Mouse (Mus musculus) lung, adult 2 months (tissue): Measurements from ENCODE around the gene Nt5m.

Experiments
- CTCF ChIP-seq: fragments of 200-500 bp; IDR thresholded peaks from 2 replicates; pipeline ENCODE4 v1.5.1; 2011; ENCODE audit warnings: mild to moderate bottlenecking, low read length, control low read depth; ENCODE audit not compliant: insufficient read depth
- POLR2A ChIP-seq: fragments of 200-500 bp; IDR thresholded peaks from 2 replicates; pipeline ENCODE4 v1.6.1; 2011; ENCODE audit warnings: low read depth, mild to moderate bottlenecking, control low read depth, low read length, borderline replicate concordance; ENCODE audit errors: extremely low read depth

DNA sequence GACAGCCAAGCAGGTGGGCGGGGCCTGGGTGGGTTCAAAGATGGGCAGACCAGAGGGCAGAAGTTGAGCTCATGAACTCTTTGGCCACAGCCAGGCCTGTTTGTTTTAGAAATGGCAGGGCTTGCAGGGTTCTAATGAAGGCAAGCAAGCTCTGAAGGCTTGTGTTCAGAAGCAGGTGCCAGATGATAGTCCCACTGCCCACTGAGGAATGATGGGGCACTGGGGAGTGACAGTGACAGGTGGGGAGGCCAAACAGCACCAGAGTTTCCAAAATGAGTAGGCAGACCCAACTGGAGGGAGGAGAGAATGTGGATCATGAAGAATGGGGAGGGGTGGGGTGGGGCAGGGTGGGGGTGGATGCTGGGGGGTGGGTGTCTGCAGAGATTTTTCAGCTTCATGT, 34.0 kb upstream of the Nt5m start:
- no peak for TF ChIP-seq POLR2A
- no peak for TF ChIP-seq CTCF
